Mouse (Mus musculus) CD4-positive helper T cell, adult 2 months (primary cell): Measurements from ENCODE around the gene Cfhr2.
"Not testable (repeated sequence)": the region's sequence is repeated elsewhere in the genome, so short reads cannot be mapped to it uniquely, and the experiment has no call there.

ENCODE experiments used
- DNase-seq: peaks from one replicate; pipeline ENCODE4 v3.0.0-alpha.2; 2012; ENCODE audit warnings: low read depth, missing footprints, low spot score

Cfhr2 gene

DNA sequence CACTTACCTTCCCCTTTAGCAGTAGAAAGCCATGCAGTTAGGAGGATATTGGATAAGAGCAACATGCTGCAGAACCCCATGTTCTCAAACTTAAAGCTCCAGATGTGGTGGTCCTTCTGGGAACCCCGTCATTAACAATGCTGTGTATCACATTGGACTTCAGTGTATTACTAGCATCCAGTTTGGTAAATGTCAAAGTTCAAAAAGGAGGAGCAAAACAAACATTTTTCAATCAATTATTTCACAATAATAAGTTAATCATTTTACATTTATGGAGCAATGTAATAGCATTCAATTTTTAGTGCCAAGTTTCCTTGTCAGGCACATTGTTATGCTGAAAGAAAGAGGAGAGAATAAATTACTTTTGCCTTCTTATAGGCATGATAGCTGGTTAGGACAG is at the start of gene Cfhr2:
Gene Cfhr2, minus strand, starts transcription at position 155 of the 400 bp plus-strand sequence.
- no peak for DNase-seq

DNA sequence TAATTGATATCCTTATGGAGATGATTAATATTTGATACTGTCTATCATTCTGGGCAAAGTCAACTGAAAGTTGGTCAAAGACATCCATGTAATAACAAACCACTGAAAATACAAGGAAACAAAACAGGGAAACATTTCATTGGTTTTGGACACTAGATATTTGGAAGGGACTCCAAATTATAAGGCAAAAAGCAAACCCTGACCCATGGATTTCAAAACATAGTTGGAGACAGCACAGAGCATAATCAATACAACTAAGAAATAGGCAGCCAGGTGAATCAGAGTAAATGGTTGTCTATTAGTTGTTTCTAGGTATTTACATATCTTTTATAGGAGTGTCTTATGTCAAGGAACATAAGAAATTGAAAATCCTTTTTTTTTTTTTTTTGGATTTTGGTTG is 5.2 kb upstream of the Cfhr2 start:
- DNase-seq = no peak

GRCm38 (mm10) chr1:139860176-139860575 is 1.7 kb upstream of the Cfhr2 start:
- DNase-seq = no peak

DNA sequence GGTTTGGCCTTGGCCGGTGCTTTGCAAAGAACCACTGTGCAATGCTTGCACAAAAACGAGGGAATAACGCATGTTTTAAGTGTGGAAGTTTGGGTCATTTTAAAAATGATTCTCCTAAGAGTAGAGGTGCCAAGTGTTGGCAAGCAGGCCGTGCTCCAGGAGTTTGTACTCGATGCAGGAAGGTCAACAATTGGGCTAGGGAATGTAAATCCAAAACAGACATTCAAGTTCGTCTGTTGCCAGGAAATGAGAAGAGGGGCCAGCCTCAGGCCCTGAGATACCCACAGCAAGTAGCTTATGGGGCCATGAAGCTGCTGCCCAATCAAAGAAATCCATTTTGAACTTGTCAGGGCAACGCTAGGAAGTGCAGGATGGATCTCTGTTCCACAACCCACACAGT is 18.8 kb downstream of the Cfhr2 start:
- no peak for DNase-seq

DNA sequence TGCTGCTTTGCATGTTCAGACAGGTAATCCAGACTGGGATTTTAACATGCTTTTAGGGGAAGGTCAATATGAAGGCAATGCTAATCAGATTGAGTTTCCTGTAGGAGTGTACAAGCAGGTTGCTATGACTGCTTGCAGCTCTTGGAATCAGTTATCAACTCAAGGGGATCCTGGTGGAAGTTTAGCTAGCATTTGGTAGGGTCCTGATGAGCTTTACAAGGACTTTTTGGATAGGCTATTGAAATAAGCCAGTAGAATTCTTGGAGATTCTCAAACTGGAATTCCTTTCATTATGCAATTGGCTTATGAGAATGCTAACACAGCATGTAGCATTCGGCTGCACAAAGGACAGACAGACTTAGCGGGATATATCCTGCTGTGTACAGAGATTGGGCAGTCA is 19.2 kb downstream of the Cfhr2 start:
- DNase-seq = no peak

DNA sequence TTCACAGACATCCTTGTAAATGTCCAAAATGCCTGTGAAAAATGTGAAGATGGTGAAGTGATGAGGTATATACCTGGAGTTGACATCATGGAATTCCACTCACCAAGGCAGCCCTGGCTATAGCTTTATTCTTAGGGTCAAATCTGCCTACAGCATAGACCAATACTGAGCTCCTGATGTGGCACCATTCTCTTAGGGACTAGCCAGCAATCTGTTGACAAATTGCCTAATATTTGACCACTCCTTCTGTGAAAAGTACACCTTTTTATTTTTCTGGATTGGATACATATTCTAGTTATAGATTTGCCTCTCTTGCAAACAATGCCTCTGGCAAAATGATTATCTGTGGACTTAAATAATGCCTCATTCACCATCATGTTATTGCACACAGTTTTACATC is 49.9 kb downstream of the Cfhr2 start:
- DNase-seq = no peak

- DNase-seq = no peak
These were observed 77.4 kb downstream of the Cfhr2 start, which contains the start of gene Gm4788 for GRCm38 (mm10) chr1:139781143-139781542. Gm4788 (minus strand) TSS chr1:139781243.

DNA sequence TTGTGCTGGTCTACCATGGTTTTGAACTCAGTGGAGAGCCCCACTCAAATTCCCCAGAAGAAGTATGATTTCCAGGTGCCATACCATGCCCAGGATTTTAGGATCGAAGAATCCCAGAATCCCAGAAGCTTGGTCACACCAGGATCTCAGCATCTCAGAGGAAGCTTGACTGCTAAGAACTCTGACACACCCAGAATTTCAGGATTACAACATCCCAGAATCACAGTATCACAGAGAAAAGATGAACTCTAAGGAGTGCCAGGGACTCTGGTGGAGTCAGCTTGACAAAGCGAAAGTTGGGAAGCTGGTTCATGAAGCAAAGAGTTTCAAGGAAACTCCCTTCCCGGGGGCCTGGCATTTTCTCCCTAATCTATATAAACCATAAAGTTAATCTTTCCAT is 88.6 kb downstream of the Cfhr2 start:
- not testable (repeated sequence) for DNase-seq
